Mouse (Mus musculus) midbrain, embryonic 11.5 days (tissue): ENCODE measurements around the gene Rcbtb1. TPM values are rescaled to one million over a fixed set of nuclear protein-coding genes. Genes with fewer than 3 reads are reported as not detected.
A peak's percentile ranks its signal among the peaks of the same experiment; 100 is the strongest.

Experiments used
- ATAC-seq: fragments of 200-750 bp; cut with Nextera tagmentation; 2 replicates; pipeline ENCODE4 v1.8.0; 2017; ENCODE audit warnings: moderate TSS enrichment, moderate library complexity; ENCODE audit not compliant: low FRiP score
- DNase-seq: peaks from one replicate; pipeline ENCODE4 v3.0.0; 2015; ENCODE audit warnings: low spot score; ENCODE audit errors: missing footprints
- H3K27ac ChIP-seq: fragments of 300-500 bp; sonication (generic); 2 replicates; pipeline ENCODE4 v1.5.1; 2014; ENCODE audit warnings: low read depth, low read length
- H3K27me3 ChIP-seq: fragments of 300-500 bp; sonication (generic); 2 replicates; pipeline ENCODE4 v1.6.1; 2014; ENCODE audit warnings: mild to moderate bottlenecking, low read length, moderate library complexity, mixed read lengths; ENCODE audit not compliant: control insufficient read depth, insufficient read depth
- H3K36me3 ChIP-seq: fragments of 300-500 bp; sonication (generic); 2 replicates; pipeline ENCODE4 v1.6.1; 2014; ENCODE audit warnings: mild to moderate bottlenecking, low read length, moderate library complexity, mixed read lengths; ENCODE audit not compliant: control insufficient read depth, insufficient read depth
- H3K4me1 ChIP-seq: fragments of 300-500 bp; sonication (generic); 2 replicates; pipeline ENCODE4 v1.6.1; 2014; ENCODE audit warnings: low read length; ENCODE audit not compliant: control insufficient read depth, insufficient read depth
- H3K4me2 ChIP-seq: fragments of 300-500 bp; sonication (generic); 2 replicates; pipeline ENCODE4 v1.6.1; 2014; ENCODE audit warnings: mild to moderate bottlenecking, moderate library complexity
- H3K4me3 ChIP-seq: fragments of 300-500 bp; sonication (generic); 2 replicates; pipeline ENCODE4 v1.5.1; 2014; ENCODE audit warnings: low read depth, low read length
- H3K9ac ChIP-seq: fragments of 300-500 bp; sonication (generic); 2 replicates; pipeline ENCODE4 v1.6.1; 2014; ENCODE audit warnings: low read length
- H3K9me3 ChIP-seq: fragments of 300-500 bp; sonication (generic); 2 replicates; pipeline ENCODE4 v1.6.1; 2016; ENCODE audit warnings: low read length; ENCODE audit not compliant: control insufficient read depth
- WGBS: fragments of 180-500 bp; shearing (Covaris S2); extraction: QIAGEN DNeasy Blood & Tissue Kit; methylation state at CpG from one replicate; pipeline ENCODE4 v1.1.7; 2014; 5-methylcytosine and 5-hydroxymethylcytosine counted together
- polyA plus RNA-seq: library from polyadenylated mRNA; unstranded; fragments of >200 nt; fragmentation: Nextera tagmentation; extraction: Ambion mirVana; gene quantifications from 2 replicates; pipeline ENCODE4 v1.2.1, GENCODE M21; 2014

Rcbtb1 gene
- 104 and 116 TPM in 2 replicates for polyA plus RNA-seq

- Histone ChIP-seq H3K4me2 (peak within 1 kb of the TSS; percentile 48), H3K4me3 (peak within 1 kb of the TSS; percentile 88), H3K27me3 (no peaks in the 10 kb centered on the region), H3K9me3 (no peaks in the 10 kb centered on the region), H3K9ac (peak within 1 kb of the TSS; percentile 98), H3K27ac (peak within 1 kb of the TSS; percentile 96), H3K4me1 (peaks cover 34% of the 10 kb centered on the region), H3K36me3 (no peaks in the 10 kb centered on the region)
- ATAC-seq (peak; percentile 96), DNase-seq (peak; percentile 99)
- WGBS: under 1% methylated on average over 82 of the region's 96 CpGs
These were observed at the start of gene Rcbtb1 for GRCm38 (mm10) chr14:59200711-59201603. Rcbtb1 (plus strand) TSS chr14:59201209.

GRCm38 (mm10) chr14:59155589-59155988 lies 45.4 kb upstream of the Rcbtb1 start:
- ATAC-seq: no peak
- no peaks in the 10 kb centered on the region for H3K4me1 ChIP-seq
- H3K4me3 ChIP-seq: no peak overlapping the region
- H3K4me2 ChIP-seq: no peak overlapping the region
- no peaks in the 10 kb centered on the region for H3K36me3 ChIP-seq
- no peak overlapping the region for H3K27ac ChIP-seq
- DNase-seq: no peak
- WGBS: 77% methylated on average over 2 of the region's 2 CpGs
- no peak overlapping the region for H3K9ac ChIP-seq
- no peaks in the 10 kb centered on the region for H3K27me3 ChIP-seq
- no peaks in the 10 kb centered on the region for H3K9me3 ChIP-seq

- H3K9me3 ChIP-seq: no peaks in the 10 kb centered on the region
- no peak overlapping the region for H3K9ac ChIP-seq
- H3K36me3 ChIP-seq: no peaks in the 10 kb centered on the region
- no peak overlapping the region for H3K27ac ChIP-seq
- WGBS: 76% methylated on average over 3 of the region's 3 CpGs
- H3K4me1 ChIP-seq: no peaks in the 10 kb centered on the region
- DNase-seq (no peak), ATAC-seq (no peak)
- H3K4me3 ChIP-seq: no peak overlapping the region
- no peak overlapping the region for H3K4me2 ChIP-seq
- no peaks in the 10 kb centered on the region for H3K27me3 ChIP-seq
These were observed 43.9 kb upstream of the Rcbtb1 start for GRCm38 (mm10) chr14:59157016-59157698.

GRCm38 (mm10) chr14:59178649-59179048 lies 22.4 kb upstream of the Rcbtb1 start, which contains the start of gene Gm5142:
Gm5142 (minus strand) TSS chr14:59178749.
- ATAC-seq (no peak), DNase-seq (no peak)
- no peaks in the 10 kb centered on the region for H3K36me3 ChIP-seq
- no peaks in the 10 kb centered on the region for H3K4me1 ChIP-seq
- no peak within 1 kb of the TSS for H3K4me3 ChIP-seq
- H3K9me3 ChIP-seq: no peaks in the 10 kb centered on the region
- no peaks in the 10 kb centered on the region for H3K27me3 ChIP-seq
- WGBS: 92% methylated on average over 3 of the region's 3 CpGs
- no peak within 1 kb of the TSS for H3K4me2 ChIP-seq
- no peak within 1 kb of the TSS for H3K9ac ChIP-seq
- H3K27ac ChIP-seq: no peak within 1 kb of the TSS

GRCm38 (mm10) chr14:59182732-59183131 lies 18.3 kb upstream of the Rcbtb1 start:
- Histone ChIP-seq H3K27me3 (no peaks in the 10 kb centered on the region), H3K4me2 (no peak overlapping the region), H3K9me3 (no peaks in the 10 kb centered on the region), H3K36me3 (no peaks in the 10 kb centered on the region), H3K27ac (no peak overlapping the region), H3K4me3 (no peak overlapping the region), H3K9ac (no peak overlapping the region), H3K4me1 (no peaks in the 10 kb centered on the region)
- 83% methylated on average over 2 of the region's 2 CpGs for WGBS
- no peak for ATAC-seq
- no peak for DNase-seq

GRCm38 (mm10) chr14:59185514-59185913 lies 15.5 kb upstream of the Rcbtb1 start:
- ATAC-seq: no peak
- Histone ChIP-seq H3K4me3 (no peak overlapping the region), H3K4me1 (no peaks in the 10 kb centered on the region), H3K27ac (no peak overlapping the region), H3K4me2 (no peak overlapping the region), H3K36me3 (no peaks in the 10 kb centered on the region), H3K27me3 (no peaks in the 10 kb centered on the region), H3K9ac (no peak overlapping the region), H3K9me3 (no peaks in the 10 kb centered on the region)
- DNase-seq: no peak

GRCm38 (mm10) chr14:59186121-59186520 lies 14.9 kb upstream of the Rcbtb1 start:
- Histone ChIP-seq H3K9ac (no peak overlapping the region), H3K9me3 (no peaks in the 10 kb centered on the region), H3K4me1 (no peaks in the 10 kb centered on the region), H3K4me2 (no peak overlapping the region), H3K4me3 (no peak overlapping the region), H3K27ac (no peak overlapping the region), H3K27me3 (no peaks in the 10 kb centered on the region), H3K36me3 (no peaks in the 10 kb centered on the region)
- 88% methylated on average over 2 of the region's 2 CpGs for WGBS
- no peak for ATAC-seq
- DNase-seq: no peak

GRCm38 (mm10) chr14:59201604-59202215 lies 701 bp downstream of the Rcbtb1 start:
- no peaks in the 10 kb centered on the region for H3K9me3 ChIP-seq
- DNase-seq (peak; percentile 97), ATAC-seq (no peak)
- peak overlapping the region; percentile 96 for H3K27ac ChIP-seq
- peaks cover 40% of the 10 kb centered on the region for H3K4me1 ChIP-seq
- H3K27me3 ChIP-seq: no peaks in the 10 kb centered on the region
- no peaks in the 10 kb centered on the region for H3K36me3 ChIP-seq
- peak overlapping the region; percentile 48 for H3K4me2 ChIP-seq
- peak overlapping the region; percentile 98 for H3K9ac ChIP-seq
- H3K4me3 ChIP-seq: peak overlapping the region; percentile 88
- under 1% methylated on average over 21 of the region's 21 CpGs for WGBS

GRCm38 (mm10) chr14:59205461-59205860 lies 4.5 kb downstream of the Rcbtb1 start:
- peak overlapping the region; percentile 83 for H3K27ac ChIP-seq
- ATAC-seq: no peak
- H3K36me3 ChIP-seq: no peaks in the 10 kb centered on the region
- H3K4me2 ChIP-seq: peak overlapping the region; percentile 38
- peak overlapping the region; percentile 58 for H3K9ac ChIP-seq
- peaks cover 40% of the 10 kb centered on the region for H3K4me1 ChIP-seq
- H3K4me3 ChIP-seq: no peak overlapping the region
- DNase-seq: peak; percentile 91
- no peaks in the 10 kb centered on the region for H3K27me3 ChIP-seq
- 14% methylated on average over 7 of the region's 7 CpGs for WGBS
- no peaks in the 10 kb centered on the region for H3K9me3 ChIP-seq
